In the genomic region with DNA sequence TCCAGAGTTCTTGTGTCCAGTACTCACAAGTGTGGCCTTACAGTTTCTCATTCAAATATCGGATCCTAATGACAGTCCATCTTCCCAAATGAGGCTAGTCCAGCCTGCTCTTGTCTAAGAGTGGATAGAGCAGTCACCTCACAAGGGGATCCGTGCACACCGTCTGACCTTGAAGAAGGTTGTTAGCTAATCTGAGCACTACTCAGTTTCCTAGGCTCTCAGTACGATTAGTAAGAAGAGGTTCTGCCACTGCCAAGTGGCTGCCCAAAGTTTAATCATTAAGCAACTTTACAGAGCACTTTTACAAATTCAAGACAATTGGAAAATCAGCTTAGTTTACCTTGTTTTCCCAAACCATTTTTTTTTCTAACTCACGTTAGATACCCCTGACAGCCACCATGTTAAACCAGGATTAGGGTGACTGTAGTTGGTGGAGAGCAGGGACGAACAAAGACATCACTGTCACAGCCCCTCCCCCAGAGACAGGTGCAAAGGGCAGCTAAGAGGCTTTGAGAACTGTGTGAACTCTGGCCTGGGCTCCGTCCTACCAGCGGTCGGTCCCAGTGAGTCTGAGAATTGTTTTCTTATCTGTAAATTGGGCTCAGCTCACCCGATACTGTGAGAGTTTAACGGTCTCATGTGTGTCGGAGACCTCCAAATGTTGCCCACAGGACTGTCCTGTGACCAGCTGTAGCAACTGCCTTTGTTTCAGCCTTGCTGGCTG, we compare ENCODE assay signal across 11 mouse cellular contexts.
DNase-seq lines count a peak whose midpoint lies in the region; ATAC-seq lines count a peak whose summit lies in the region.
"Had no signal": no experiment of that assay in that cellular context is flagged by ENCODE, and none has a peak within 500 bp of the region (broad histone marks: within the 10 kb centered on the region; RNA-seq: fewer than 3 reads in every experiment).

No protein-coding gene starts in this region.

- no peak for ATAC-seq in CD4-positive, CD25-positive, alpha-beta regulatory T cell, adult 4 months
- ATAC-seq: activated CD4-positive, CD25-positive, alpha-beta regulatory T cell, adult 4 months; forebrain, postnatal 0 days had no signal

- peak; percentile 28 for DNase-seq in CD4-positive, CD25-positive, alpha-beta regulatory T cell, adult 2 months (ENCODE audit: low read depth, low spot score)
- peak; percentile 25 for DNase-seq in thymus, postnatal 4 days
- DNase-seq in thymus, postnatal 25 days = no peak
- peak; percentile 28 for DNase-seq in lung, postnatal 25 days (ENCODE audit: low spot score)
- no peak for DNase-seq in layer of hippocampus, adult 18-20 months (ENCODE audit: low spot score in 2 of 2)
- no peak for DNase-seq in adrenal gland, adult (ENCODE audit: inconsistent age in 2 of 2, low spot score in 1 of 2)
- DNase-seq in frontal cortex, postnatal 36 days (ENCODE audit: low spot score in 2 of 2) = no peak
- DNase-seq: cerebellum, postnatal 25 days had no signal

Comparison
In these comparisons a context has a peak if more than half of its experiments do, and no peak if none do; other contexts are left out.
1. DNase-seq: peak in CD4-positive, CD25-positive, alpha-beta regulatory T cell, adult 2 months (single experiment), thymus, postnatal 4 days (single experiment) and lung, postnatal 25 days (single experiment); none in thymus, postnatal 25 days (single experiment), layer of hippocampus, adult 18-20 months (0 of 2), adrenal gland, adult (0 of 2) and frontal cortex, postnatal 36 days (0 of 2).